Mouse (Mus musculus) heart, postnatal 4 days (tissue): ENCODE results near the gene Fut8. TPM values are rescaled to one million over a fixed set of nuclear protein-coding genes. Genes with fewer than 3 reads are reported as not detected.
"Not testable (repeated sequence)": the region's sequence is repeated elsewhere in the genome, so short reads cannot be mapped to it uniquely, and the experiment has no call there.

Source experiments
- DNase-seq: peaks from one replicate; pipeline ENCODE4 v3.0.0; 2021
- total RNA-seq, 2 experiments: library from RNA; stranded (reverse); gene quantifications; 2 replicates each; pipeline ENCODE4 v1.2.3; 2021

The Fut8 gene
- total RNA-seq, 2 experiments from 2014 or later: 21.9 to 22.3 TPM

GRCm38 (mm10) chr12:77223595-77223994 is 14.3 kb upstream of the Fut8 start:
- peak; percentile 10 for DNase-seq

GRCm38 (mm10) chr12:77224121-77224520 is 13.8 kb upstream of the Fut8 start:
- DNase-seq: no peak

- no peak for DNase-seq
These were observed 13.0 kb upstream of the Fut8 start for GRCm38 (mm10) chr12:77224891-77225290.

- DNase-seq: no peak
These were observed 12.2 kb upstream of the Fut8 start for GRCm38 (mm10) chr12:77225727-77226126.

GRCm38 (mm10) chr12:77235958-77236357 is 2.0 kb upstream of the Fut8 start:
- DNase-seq: no peak

GRCm38 (mm10) chr12:77238531-77239389 is 835 bp downstream of the Fut8 start:
- peak; percentile 95 for DNase-seq

- peak; percentile 6 for DNase-seq
These were observed 1.6 kb downstream of the Fut8 start for GRCm38 (mm10) chr12:77239390-77240061.

GRCm38 (mm10) chr12:77240372-77240771 is 2.4 kb downstream of the Fut8 start:
- no peak for DNase-seq

- peak; percentile 23 for DNase-seq
These were observed 2.9 kb downstream of the Fut8 start for GRCm38 (mm10) chr12:77240839-77241238.

GRCm38 (mm10) chr12:77262650-77263049 is 24.7 kb downstream of the Fut8 start:
- DNase-seq: peak; percentile 4

- DNase-seq: no peak
These were observed 25.9 kb downstream of the Fut8 start for GRCm38 (mm10) chr12:77263816-77264215.

- no peak for DNase-seq
These were observed 32.8 kb downstream of the Fut8 start for GRCm38 (mm10) chr12:77270694-77271093.

GRCm38 (mm10) chr12:77288507-77288906 is 50.6 kb downstream of the Fut8 start:
- no peak for DNase-seq

GRCm38 (mm10) chr12:77291017-77291416 is 53.1 kb downstream of the Fut8 start:
- DNase-seq: no peak

- not testable (repeated sequence) for DNase-seq
These were observed 53.9 kb downstream of the Fut8 start for GRCm38 (mm10) chr12:77291864-77292263.

GRCm38 (mm10) chr12:77292375-77293258 is 54.7 kb downstream of the Fut8 start:
- no peak for DNase-seq

GRCm38 (mm10) chr12:77296119-77296518 is 58.2 kb downstream of the Fut8 start:
- no peak for DNase-seq

GRCm38 (mm10) chr12:77297114-77297513 is 59.2 kb downstream of the Fut8 start:
- DNase-seq: no peak

GRCm38 (mm10) chr12:77297858-77298257 is 59.9 kb downstream of the Fut8 start:
- DNase-seq: no peak

- DNase-seq: no peak
These were observed 64.1 kb downstream of the Fut8 start for GRCm38 (mm10) chr12:77302011-77302410.

GRCm38 (mm10) chr12:77303367-77303766 is 65.4 kb downstream of the Fut8 start:
- DNase-seq: no peak

- no peak for DNase-seq
These were observed 67.6 kb downstream of the Fut8 start for GRCm38 (mm10) chr12:77305502-77305901.
